16 mouse cellular contexts compared by ENCODE assay signal in the genomic region with DNA sequence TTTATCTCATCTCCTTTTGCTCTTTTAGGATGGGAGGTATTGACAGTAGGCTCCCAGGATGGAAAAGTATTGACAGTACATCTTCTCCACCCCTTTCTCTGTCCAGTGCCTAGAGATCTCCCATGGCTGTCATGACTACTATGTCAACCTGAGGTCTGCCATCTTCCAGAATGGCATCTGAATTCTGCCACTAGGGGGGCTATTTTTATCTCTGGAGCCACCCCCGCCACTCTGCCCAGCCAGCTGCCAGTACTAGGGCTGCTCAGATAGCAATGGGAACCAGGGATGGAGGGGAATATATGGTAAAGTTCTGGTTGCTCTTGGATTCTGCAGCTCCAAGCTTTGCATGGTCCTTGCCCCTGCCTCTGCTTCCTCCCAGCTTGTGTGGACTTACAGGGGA. TPM values are rescaled to one million over a fixed set of nuclear protein-coding genes. Genes with fewer than 3 reads are reported as not detected.
"Had no signal": no experiment of that assay in that cellular context is flagged by ENCODE, and none has a peak within 500 bp of the region (broad histone marks: within the 10 kb centered on the region; RNA-seq: fewer than 3 reads in every experiment).

No protein-coding gene starts in this region.

- DNase-seq: kidney, adult 11 months; kidney, adult 8-10 months; kidney, postnatal 10 days; kidney, postnatal 36 days; liver; lung, adult 18-20 months; lung, postnatal 10 days; lung, postnatal 36 days; spleen, adult 18-20 months; thymus, postnatal 25 days had no signal

- ATAC-seq: hindbrain, embryonic 16.5 days; intestine, embryonic 15.5 days; liver, embryonic 12.5 days; midbrain, embryonic 13.5 days; midbrain, embryonic 16.5 days had no signal

RNA-seq across cellular contexts. Expression of a gene that starts 26.2 kb away (rescaled TPM):
- total RNA-seq: monocyte, adult 5-6 weeks had no signal

RNA-seq across cellular contexts. Expression of a gene that starts 53.2 kb away (rescaled TPM):
- total RNA-seq: monocyte, adult 5-6 weeks had no signal
